Mouse (Mus musculus) thymus, adult 18-20 months (tissue): ENCODE measurements around the gene Tnks2.
"Not testable (repeated sequence)": the region's sequence is repeated elsewhere in the genome, so short reads cannot be mapped to it uniquely, and the experiment has no call there.

ENCODE experiments used
- DNase-seq, 2 experiments: peaks; one replicate each; pipeline ENCODE4 v3.0.0; 2022; ENCODE audit warnings: mixed read lengths in 2 of 2

Gene Tnks2

GRCm38 (mm10) chr19:36833788-36834531 is at the start of gene Tnks2:
Gene Tnks2, plus strand, starts transcription at chr19:36834232.
- peak; percentile 93 to 94 for DNase-seq

DNA sequence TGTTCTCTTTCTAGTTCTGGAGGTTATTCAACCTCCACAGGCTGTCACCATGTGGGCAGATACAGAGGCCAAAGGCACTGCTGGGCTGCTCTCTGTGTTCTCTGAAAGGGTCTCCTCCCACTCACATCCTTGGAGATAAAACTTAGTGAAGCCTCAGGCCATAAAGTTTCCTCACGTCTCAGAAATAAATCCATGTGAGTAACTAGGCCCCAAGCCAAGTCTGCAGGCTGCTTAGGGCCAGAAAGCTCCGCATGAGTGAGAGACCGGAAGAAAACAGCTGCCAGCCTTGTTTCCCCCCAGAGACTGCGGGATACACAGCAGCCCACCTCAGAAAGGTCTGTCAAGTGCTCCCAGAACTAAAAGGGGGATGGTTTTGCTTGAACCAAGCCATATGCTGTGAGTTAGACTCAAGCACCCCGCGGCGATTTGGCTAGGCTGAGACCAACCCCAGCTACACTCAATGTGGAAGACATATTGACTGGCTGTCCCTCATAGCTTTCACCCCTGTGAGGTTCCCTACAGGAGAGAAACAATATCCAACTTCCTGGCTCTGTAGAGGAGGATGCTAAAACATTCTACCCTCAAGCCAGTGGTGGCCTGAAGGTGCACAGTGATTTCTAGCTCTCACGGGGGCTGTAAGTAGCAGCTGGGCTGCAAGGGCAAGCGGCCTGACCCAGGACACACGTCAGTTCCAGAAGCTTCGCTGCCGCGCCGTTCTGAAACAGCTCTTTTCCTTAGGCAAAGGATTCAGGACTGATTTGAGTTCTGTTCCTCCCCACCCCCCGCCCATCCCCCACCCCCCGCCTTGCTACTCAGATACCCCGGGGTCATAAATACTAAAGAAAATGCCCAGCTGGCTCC is 43.9 kb upstream of the Tnks2 start:
- DNase-seq = no peak

DNA sequence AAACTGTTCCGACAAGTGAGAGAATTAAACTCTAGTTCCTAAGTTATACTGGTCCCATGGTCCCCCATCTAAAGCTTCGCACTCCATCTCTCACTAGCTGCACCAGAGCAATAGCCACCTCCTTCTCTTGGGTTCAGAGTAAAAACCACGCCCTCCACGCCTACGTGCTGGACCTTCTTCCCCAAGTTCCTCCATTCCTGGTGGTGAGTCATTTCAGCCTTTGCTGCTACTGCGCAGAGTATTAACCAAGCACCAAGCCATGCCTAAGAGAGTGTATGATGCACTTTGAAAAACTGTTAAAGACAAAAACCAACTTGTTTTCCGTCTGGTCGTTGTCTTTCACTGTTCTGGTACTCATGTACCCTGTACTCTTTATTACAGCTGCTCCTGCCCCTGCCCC is 41.4 kb upstream of the Tnks2 start:
- DNase-seq = no peak

DNA sequence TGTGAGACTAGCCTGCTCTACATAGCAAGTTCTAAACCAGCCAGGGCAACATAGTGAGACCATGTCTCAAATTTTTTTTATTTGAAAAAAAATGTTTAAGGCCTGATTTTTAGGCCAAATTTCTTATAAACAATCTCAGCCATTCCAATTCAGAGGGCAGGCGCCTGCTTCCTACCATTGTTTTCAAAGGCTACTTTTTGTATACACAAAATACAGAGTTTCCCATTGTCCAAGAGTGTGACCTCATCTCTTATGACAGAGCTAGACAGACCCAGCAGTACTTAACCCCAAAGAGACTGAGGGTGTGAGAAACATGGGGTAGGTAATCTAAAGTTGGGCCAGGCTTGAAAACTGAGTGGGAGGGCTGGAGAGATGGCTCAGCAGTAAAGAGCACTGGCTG is 40.6 kb upstream of the Tnks2 start:
- DNase-seq = no peak

GRCm38 (mm10) chr19:36794008-36794407 is 40.0 kb upstream of the Tnks2 start:
- no peak for DNase-seq

GRCm38 (mm10) chr19:36795277-36795676 is 38.8 kb upstream of the Tnks2 start:
- no peak for DNase-seq

DNA sequence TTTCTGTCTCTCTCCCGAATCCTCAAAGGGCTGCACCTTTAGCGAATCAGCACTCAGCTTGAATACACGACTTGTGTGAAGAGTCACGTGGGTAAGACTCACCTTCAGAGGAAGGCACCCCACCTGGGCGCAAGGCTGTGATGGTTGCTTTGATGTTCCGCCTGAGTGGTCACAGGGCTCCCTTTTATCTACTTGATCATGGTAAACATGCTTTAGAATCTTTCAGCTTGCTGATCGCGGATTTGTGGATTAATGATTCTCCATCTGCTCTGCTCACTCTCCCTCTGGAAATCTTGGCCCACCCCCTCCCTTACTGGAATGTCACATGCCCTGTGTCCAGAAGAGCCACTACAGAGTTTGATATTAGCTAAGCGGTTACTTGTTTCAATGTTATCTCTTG is 37.1 kb upstream of the Tnks2 start:
- DNase-seq = no peak

DNA sequence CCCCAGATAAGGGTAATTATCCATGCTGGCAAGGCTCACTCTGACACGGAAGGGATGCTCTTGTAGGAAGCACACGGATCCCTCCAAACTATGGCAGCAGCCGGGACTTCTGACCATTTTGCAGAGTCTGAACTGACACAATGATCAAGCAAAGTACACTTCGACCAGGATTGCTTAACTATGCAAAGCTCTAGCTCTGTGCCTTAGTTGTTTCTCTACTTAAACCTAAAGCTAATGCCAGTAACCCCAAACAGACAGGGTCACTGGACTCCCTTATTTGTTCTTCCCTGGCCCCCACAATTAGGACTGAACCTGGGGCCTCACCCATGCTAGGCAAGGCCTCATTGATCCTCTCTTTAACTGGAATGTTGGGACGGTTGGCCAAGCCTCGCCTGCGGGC is 33.7 kb upstream of the Tnks2 start:
- no peak for DNase-seq

GRCm38 (mm10) chr19:36801856-36802641 is 32.0 kb upstream of the Tnks2 start:
- no peak for DNase-seq

GRCm38 (mm10) chr19:36803403-36803802 is 30.6 kb upstream of the Tnks2 start:
- no peak for DNase-seq

DNA sequence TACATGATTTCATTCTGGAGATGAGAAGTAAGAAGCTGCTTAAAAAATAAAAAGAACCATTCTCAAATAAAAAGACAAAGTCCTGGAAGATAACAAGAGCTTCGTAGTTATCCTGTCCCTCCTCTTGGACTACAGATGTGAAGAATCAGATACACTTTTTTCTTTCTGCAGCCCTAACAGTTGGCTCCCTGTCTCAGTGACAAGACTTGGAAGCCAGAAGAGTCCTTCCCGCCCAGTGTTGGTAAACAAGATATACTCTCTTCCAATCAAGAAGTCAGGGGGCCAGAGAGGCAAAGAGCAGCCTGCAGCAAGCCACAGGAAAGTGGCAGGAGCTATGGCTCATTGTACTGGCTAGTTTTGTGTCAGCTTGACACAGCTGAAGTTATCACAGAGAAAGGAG is 27.2 kb upstream of the Tnks2 start:
- no peak for DNase-seq

GRCm38 (mm10) chr19:36808426-36809105 is 25.5 kb upstream of the Tnks2 start:
- no peak for DNase-seq

DNA sequence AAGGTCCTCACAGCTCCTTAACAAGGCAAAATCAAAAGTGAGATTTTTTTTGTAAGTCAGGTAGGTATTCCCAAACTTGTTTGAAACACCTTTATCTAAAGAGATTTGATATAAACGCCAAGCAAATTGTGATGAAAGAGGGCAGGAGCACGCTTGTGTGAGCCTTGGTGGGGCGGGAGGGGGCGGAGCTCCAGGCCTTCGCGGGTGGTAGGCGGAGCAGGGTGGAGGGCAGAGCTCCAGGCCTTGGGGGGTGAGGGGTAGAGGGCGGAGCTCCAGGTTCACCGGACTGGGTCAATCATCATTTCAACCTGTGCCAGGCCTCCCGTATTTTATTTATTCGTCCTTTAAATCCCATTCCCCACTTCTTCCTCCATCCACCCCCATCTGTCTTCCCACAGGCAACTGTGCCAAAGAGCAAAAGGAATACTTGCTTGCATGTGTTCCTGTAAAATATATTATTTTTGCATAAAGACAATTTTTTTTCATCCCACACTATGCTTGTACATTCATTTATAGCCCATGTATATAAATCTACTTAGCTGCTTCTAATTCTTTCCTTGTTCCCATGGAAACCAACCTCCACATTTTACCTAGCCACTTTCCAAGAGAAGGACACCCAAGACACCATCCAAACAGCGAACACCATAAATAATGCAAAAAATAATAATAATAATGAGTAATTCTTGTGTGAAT is 24.4 kb upstream of the Tnks2 start:
- DNase-seq = no peak

- no peak for DNase-seq
Observed at GRCm38 (mm10) chr19:36812011-36812410, 22.0 kb upstream of the Tnks2 start.

- no peak for DNase-seq
Observed at GRCm38 (mm10) chr19:36815396-36816271, 18.4 kb upstream of the Tnks2 start.

DNA sequence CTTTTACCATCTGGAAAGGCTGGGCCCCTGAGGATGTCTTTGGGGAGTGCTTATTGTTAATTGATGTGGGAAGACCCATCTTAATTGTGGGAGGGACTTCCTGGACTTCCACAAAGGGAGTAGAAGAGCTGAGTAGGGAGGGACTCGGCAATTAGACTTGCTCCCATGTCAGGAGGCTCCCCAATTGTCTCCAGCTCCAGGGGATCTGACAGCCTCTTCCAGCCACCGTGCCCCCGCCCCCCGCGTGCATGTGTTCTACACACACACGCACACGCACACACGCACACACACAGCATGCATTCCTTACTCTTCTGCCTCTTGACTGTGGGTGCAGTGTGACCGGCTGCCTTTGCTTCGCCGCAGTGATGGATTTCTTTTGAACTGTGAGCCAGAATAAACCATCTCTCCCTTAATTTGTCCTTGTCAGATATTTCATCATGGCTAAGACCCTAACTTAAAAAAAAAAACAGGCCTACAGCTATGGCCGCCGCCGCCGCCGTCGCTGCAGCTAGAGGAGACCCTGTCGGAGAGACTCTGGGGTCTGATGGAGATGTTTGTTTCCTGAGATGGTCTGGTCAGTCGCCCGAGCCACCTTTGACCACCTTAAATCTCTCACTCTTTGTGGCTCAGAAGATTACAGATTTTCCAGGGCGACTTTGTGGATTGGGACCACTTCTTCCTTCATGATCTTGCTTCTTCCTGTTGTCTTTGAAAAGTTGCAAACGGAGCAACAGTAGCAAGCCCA is 15.7 kb upstream of the Tnks2 start:
- no peak for DNase-seq

DNA sequence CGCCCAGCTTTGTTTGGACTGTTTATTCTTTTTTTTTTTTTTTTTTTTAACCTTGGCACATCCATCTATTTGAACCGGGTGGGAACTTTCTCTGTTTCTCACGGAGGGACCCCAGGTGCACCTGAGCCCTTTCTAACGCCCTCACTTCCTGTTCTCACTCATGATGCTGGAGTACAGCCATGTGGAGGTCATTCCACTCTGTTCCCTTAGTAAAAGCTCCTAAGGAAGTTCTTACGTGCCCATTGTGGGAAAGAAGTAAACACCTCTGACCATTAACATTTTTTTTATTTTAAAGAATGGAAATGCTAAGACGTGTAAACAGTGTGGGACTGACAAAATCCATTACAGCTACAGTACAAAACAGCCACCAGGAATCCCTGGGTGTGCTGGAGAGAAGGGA is 14.8 kb upstream of the Tnks2 start:
- no peak for DNase-seq

DNA sequence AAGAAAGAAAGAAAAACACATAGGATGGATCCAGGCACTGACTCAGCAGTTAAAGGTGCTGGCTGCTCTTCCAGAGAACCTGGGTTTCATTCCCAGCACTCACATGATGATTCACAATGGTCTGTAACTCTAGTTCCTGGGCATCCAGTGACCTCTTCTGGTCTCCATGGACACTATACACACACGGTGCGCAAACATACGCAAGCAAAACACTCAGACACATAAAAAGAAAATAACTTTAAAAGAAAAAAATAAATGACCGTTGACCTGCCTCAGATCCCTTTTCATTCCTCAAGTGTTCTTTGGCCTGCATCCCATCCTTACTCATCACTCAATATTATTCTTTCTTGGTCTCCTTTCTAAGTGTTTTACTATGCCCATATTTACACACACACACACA is 13.6 kb upstream of the Tnks2 start:
- DNase-seq = no peak

DNA sequence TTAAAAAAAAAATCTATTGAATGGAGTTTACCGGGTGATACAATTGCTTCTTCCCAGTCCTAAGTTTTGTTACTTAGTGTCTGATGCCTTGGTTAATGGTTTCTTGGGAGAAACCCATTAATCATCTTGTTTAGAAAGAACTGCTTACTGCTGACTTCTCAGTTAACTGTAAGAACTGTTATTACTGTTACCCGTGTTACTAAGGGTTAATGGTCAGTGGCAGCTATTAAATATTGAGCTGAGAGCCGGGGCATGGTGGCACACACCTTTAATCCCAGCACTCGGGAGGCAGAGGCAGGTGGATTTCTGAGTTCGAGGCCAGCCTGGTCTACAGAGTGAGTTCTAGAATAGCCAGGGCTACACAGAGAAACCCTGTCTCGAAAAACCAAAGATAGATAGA is 12.7 kb upstream of the Tnks2 start:
- DNase-seq = not testable (repeated sequence)

- no peak for DNase-seq
Observed at GRCm38 (mm10) chr19:36822701-36823100, 11.3 kb upstream of the Tnks2 start.
